Mouse (Mus musculus) stomach, postnatal 0 days (tissue): ENCODE measurements around the gene Yars.
"Not testable (repeated sequence)": the region's sequence is repeated elsewhere in the genome, so short reads cannot be mapped to it uniquely, and the experiment has no call there.

ENCODE experiments used
- CTCF ChIP-seq: IDR thresholded peaks from 2 replicates; pipeline ENCODE4 v1.5.1; 2016; ENCODE audit warnings: antibody characterized with exemption, low read depth, mild to moderate bottlenecking, moderate library complexity
- EP300 ChIP-seq: optimal IDR thresholded peaks from 2 replicates; pipeline ENCODE3; 2016; ENCODE audit warnings: antibody characterized with exemption

- TF ChIP-seq EP300: not testable (repeated sequence)
- TF ChIP-seq CTCF: peak; percentile 66
Measured at GRCm38 (mm10) chr4:129212486-129212885, 22.9 kb downstream of the Yars start.
